Mouse (Mus musculus) megakaryocyte-erythroid progenitor cell, adult 5-6 weeks (primary cell): Measurements from ENCODE around the gene Xylt1. TPM values are rescaled to one million over a fixed set of nuclear protein-coding genes. Genes with fewer than 3 reads are reported as not detected.
A peak's percentile ranks its signal among the peaks of the same experiment; 100 is the strongest.

Source experiments
- ATAC-seq: replicated peaks from 2 replicates; pipeline ENCODE4 v1.8.0; 2016; ENCODE audit warnings: mild to moderate bottlenecking, inconsistent platforms; ENCODE audit not compliant: severe bottlenecking, poor library complexity, low FRiP score, low TSS enrichment
- total RNA-seq, 2 experiments: library from RNA; stranded (forward) in 1 of 2; stranded (reverse) in 1 of 2; fragments of 200-1000, 215-1000 nt in 1 of 2; fragments of >200 nt in 1 of 2; fragmentation: Nextera tagmentation in 1 of 2; gene quantifications; 2 replicates each; pipeline ENCODE4 v1.2.3; 2014 to 2017

The Xylt1 gene
- total RNA-seq (2014; fragmentation: Nextera tagmentation) (14.5 and 21.6 TPM in 2 replicates), total RNA-seq (2017) (12.7 and 13.6 TPM in 2 replicates)

- peak; percentile 56 for ATAC-seq
These were observed at the start of gene Xylt1 for GRCm38 (mm10) chr7:117380418-117381187. Xylt1 (plus strand) TSS chr7:117380979.

GRCm38 (mm10) chr7:117333936-117334335, 46.8 kb upstream of the Xylt1 start:
- ATAC-seq, result no peak

- ATAC-seq, result no peak
These were observed 24.5 kb upstream of the Xylt1 start for GRCm38 (mm10) chr7:117356316-117356715.

- no peak for ATAC-seq
These were observed 23.2 kb upstream of the Xylt1 start for GRCm38 (mm10) chr7:117357425-117358194.

DNA sequence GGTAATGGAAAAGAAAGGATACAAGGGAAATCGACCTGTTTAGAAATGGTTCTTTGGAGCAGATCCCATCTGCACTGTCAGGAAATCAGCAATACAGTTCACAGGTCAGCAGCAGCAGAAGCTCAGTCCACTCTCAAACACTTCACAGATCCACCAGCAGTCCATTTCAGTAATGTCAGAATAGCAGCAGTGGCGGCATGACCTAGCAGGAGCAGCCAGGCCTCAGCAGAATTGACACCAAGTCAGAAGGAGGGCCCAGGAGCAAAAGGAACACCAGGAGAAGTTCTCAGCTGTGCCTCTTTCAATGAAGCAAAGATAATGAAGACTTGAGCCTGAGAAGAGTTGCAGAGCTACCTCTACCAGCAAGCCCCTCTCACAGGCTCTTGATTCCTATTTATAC, 19.5 kb upstream of the Xylt1 start:
- no peak for ATAC-seq

DNA sequence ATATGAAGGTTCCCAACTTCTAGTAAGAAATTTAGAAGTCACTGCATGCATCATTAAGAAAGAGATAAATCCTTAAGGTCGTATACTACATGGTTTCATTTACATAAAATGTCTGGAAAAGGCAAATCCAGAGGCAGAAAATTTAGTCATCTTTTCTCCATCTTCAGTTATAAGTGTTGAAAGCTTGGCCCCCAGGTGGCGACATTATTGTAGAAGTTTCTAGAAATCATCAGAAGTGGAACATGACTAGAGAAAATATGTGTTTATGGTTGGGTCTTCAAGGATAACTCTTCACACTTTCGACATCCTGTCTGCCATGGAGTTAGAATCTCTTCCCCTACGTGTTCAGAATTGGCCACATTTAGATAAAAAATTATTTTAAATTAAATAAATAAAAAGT, 18.3 kb upstream of the Xylt1 start:
- no peak for ATAC-seq

DNA sequence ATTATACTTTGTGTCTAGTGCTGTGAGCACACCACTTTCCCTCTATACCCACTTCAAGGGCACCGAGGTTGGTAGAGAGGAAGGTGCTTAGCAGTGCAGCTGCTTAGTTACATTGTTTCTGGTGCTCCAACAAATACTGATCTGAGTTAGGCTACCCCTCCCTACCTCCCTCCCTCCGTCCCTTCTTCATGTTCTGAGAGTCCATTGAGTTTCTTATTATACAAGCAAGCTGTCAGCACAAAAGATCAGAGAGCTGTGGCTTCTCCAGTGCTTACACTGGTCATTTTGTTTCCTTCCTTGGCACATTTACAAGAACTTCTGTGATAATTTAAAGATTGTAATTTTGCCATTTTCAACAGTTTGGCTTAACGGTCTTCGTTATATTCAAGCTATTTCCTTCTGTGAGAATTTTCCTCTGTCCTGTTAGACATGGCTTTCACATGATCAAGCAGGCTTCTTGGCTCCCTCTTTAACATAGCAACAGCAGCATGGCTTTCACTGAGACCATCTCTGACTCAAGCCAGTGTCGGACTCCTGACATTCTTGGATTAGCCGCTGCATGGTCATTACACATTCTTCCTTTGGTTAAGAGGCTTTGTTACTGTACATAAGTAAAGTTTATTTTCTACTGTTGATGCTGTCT, 12.0 kb upstream of the Xylt1 start:
- no peak for ATAC-seq

DNA sequence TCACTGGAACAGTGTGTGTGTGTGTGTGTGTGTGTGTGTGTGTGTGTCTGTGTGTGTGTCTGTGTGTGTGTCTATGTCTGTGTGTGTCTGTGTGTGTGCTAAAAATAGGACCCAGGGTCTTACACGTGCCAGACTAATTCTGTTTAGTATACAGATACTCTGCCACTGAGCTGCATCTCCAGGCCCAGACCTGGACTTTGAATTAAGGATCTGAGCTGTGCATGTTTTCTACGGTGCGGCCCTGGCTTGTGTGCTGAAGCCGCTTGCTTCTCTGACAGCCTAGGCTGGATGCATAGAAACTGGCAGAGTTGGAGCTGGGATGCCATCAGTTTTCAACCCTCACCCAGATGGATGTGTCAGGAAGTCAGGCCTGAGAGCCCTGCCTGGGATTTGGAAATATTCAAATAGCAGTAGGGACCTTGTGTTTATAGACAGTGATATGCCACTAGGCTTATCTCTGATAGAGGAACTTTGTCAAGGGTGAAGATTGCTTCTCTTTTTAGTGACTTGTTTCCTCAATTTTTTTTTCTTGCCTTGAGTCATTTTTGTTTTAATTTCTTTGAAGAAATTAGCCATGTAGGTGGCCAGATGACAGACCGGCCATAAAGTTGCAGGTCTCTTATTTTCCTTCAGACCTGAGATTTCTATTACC, 11.4 kb upstream of the Xylt1 start:
- no peak for ATAC-seq

DNA sequence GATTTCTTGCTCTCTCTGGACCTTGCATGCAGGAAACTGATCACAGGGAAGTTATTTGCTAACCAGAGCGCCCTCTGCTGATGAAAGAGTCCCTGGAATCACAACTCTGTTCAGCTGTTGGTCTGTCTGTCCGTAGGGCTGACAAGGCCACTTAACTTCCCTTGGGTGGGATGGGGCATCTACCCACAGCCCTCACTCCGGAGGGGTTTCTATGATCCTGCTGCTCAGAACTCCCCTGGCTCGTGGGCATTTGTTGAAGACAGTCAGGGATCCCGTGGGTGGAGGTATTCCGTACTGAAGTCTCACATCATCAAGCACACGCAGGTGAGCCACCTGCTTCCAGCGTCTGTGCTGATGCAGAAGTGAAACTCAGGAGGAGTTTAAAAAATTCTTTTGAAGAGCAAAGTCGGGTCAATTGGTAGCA, 4.9 kb upstream of the Xylt1 start:
- ATAC-seq, result no peak; the same call in 1 of the 2 replicates

GRCm38 (mm10) chr7:117377138-117377537, 3.6 kb upstream of the Xylt1 start:
- no peak for ATAC-seq

DNA sequence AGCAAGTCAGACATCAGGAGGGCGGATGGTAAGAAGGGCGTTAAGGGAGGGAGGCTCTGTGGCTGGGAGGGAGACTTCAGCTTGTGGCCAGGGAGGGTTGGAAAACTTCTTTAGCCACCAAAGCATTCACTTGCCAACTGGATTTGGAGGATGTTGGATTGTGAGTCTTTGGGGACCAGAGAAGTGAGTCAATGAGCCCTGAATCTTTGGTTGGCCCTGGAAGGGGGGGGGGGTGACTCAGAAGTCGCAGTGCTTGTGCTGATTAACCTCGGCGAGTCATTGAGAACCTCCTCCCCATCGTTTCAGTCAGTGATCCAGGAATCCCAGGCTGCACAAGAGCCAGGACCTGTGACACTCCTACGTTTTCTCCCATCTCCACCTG, 752 bp upstream of the Xylt1 start:
- ATAC-seq, result no peak

DNA sequence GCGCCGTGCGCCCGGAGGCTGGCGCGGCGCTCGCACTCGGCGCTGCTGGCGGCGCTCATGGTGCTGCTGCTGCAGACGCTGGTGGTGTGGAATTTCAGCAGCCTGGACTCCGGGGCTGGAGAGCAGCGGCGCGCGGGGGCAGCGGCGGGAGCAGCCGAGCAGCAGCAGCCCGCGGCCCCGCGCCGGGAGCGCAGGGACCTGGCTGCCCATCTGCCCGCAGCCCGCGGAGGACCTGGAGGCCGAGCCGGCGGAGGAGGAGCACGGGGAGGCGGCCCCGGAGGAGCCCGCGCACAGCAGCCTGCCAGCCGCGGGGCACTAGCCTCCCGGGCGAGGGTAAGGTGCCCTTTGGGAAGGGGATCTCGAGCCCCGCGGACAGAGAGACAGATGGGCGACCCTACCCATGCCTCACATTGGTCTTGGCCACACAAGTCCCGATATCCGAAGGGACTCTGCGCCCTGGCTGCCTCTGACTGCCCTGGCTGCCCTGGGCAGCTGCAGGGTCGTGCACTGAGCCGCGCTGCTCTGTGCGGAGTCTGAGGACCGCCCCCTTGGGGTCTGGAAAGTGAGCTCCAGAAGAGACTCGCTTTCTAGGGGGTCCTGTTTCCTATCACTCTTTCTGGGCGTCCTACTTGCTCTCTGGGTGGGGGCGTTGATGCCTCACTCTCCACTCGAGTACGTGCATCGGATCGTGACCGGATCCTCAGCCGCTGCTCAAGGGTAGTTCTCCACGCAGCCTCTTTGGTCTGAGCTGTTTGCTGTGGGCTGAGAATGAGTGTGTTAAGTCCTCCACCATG, 606 bp downstream of the Xylt1 start:
- ATAC-seq, result peak; percentile 28

GRCm38 (mm10) chr7:117382006-117382405, 1.2 kb downstream of the Xylt1 start:
- ATAC-seq, result 0 out of 2 replicates have a peak, but pooled peaks have one; percentile 11

DNA sequence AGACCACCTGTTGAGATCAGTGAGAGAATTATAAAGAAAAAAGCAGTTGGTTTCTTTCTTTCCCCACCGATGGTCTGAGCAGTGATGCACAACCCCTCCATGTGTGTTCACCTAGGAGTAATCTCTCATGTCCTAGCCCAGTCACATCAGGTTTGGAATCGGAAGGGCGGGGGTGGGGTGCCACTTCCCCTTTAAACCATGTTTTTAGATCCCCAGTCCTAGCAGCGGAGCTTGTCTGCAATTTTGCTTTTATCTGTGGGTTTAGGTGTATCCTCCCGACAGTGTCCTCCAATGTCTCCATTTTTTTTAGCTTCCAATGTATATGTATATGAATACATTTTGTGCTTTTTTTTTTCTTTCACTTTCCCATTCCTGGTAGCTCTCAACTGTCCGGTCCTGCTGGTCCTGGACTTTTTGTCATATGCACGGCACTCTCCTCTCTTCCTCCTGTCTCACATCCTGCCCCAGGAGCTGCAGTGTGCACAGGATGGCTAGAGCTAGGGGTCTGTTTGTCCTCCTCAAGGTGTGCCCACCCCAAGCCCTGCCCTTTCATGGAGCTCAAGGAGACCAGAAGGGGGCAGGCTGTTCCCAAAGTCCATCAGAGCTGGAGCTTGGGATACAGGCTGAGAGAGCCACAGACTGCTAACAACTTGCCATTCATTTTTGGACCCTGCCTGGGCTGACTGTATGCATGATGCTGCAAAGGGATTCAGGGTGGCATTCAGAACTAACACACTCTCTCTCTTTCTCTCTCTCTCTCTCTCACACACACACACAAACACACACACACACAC, 2.6 kb downstream of the Xylt1 start:
- 0 out of 2 replicates have a peak, but pooled peaks have one; percentile 2 for ATAC-seq

DNA sequence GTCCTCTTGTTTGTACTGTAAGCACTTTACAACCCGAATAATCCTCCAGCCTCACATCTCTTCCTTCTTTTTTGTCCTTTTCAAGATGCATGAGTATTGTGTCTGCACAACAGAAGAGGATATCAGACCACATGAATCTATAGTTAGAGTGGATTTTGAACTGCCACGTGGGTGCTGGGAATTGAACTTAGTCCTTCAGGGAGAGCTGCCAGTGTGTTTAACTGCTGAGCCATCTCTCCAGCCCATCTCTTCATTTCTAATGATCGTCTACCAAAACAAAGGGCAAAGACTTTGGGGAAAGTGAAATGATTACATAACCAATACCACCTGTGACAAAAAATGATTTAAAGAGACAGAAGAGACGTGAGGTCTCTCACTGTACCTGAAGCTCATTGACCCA, 5.6 kb downstream of the Xylt1 start:
- ATAC-seq, result no peak

DNA sequence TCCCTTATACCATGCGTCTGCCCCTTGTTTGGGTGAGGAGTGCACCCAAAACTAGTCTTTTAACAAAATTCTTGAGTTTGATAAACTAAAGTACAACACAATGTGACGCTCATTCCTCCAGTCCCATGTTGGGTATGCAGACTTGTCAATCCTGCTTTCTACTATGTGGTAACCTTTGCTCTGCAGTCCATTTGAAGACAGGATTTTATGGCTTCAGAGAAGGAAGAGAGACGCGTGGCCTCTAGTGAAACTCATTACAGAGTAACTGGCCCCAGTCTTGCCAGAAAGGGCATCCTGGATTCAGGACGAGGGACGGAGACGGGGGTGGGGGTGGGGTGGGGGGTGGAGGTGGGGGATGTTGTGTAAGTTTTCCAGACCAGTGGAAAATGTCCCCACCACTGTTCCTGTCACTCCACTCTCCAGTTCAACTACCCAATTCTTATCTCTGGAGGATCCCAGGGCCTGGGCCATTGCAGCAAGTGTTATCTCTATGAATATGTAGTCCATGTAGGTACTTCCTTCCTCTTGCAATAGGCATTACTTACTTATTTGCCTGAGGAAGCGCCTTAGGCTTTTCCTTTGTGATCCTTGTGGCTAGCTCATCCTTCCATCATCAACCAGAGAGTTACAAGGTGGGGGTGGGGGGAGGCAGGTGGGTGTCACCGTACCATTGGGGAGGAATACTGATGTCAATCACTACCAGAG, 7.7 kb downstream of the Xylt1 start:
- no peak for ATAC-seq

DNA sequence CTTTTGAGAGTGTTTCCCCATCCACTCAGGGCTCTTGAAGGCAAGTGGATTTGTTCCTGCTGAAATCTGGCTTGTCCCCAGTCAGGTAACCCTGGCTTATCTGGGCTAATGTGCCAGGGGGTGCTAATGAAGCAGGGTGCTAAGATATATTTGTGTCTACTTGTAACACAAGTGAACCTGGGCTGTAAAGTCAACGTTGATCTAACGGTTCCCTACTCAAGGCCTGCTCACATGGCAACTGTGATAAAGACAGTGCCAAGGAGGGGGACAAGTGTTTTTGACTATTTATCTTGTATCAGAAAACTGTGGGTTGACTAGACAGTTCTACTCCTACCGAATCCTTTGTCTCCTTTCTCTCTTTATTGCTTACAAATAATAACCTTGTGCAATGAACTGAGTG, 8.3 kb downstream of the Xylt1 start:
- peak; percentile 71 for ATAC-seq
